Mouse (Mus musculus) v-Abl transformed pro-B cells (cell line): Measurements from ENCODE around the gene Gimap5.

Experiments
- in situ Hi-C, 2 experiments: fragments of 400-800 bp; cut with MboI; formaldehyde crosslinking; loops; one replicate each; pipeline ENCODE4 v1.15.1; 2025; ENCODE audit not compliant: unreplicated experiment in 2 of 2

Gene Gimap5

DNA sequence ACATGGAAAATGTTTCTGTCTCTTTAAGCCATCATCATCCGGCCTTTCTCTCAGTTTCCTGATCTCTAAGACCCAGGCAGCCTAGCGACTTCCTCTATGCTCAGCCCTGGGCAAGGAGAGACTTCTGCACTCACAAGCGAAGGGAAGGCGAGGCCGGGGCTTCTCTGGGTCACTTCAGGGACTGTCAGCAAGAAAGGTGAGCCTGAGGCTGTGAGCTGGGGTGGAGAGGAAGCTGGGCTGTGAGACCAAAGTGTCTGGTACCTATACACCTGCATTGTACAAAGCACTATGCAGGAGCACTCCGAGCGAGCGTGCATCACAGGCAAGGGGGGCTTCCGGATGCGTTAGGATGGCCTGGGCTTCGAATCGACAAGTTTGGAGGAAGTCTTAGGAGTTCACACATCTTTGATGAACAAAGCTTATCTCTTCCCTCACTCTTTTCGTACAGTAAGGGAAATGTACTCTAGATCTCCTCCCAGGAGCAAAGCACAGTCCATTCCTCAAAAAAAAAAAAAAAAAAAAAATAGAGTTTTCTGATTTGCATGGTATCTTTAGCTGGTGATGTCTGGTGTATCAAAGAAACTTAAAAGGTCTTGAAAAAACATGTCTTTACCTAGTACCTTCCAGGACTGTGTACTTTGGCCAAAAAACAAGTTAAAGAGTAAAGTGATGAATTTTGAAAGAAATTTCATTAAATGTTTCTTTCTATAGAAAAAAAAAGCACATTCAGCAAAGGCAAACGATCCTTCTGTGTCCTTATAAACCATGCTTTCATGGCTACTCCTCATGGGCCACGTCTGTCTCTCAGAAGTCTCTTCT is 6.8 kb upstream of the Gimap5 start, which contains the start of gene Gimap1:
Gene Gimap1 (plus strand): TSS at position 94 of the 819 bp plus-strand sequence.
- in situ Hi-C loops, result loop anchor here (5.0 kb wide), 1 partner anchor 37 kb away; no protein-coding TSS in a partner anchor

DNA sequence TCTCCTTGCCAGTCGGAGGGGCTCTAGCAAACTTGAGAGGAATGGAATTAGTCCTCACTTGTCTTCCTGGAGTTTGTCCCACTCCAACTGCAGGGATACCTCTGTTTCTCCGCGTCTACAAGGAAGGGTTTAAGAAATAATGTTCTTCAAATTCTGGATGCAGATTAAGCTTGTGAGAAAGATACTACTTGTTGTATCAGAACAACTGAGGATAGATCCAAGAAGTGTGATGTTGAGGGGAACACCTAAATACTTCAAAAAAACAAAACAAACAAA is 6.3 kb upstream of the Gimap5 start:
- in situ Hi-C loops, result loop anchor here (5.0 kb wide), 1 partner anchor 37 kb away; no protein-coding TSS in a partner anchor

DNA sequence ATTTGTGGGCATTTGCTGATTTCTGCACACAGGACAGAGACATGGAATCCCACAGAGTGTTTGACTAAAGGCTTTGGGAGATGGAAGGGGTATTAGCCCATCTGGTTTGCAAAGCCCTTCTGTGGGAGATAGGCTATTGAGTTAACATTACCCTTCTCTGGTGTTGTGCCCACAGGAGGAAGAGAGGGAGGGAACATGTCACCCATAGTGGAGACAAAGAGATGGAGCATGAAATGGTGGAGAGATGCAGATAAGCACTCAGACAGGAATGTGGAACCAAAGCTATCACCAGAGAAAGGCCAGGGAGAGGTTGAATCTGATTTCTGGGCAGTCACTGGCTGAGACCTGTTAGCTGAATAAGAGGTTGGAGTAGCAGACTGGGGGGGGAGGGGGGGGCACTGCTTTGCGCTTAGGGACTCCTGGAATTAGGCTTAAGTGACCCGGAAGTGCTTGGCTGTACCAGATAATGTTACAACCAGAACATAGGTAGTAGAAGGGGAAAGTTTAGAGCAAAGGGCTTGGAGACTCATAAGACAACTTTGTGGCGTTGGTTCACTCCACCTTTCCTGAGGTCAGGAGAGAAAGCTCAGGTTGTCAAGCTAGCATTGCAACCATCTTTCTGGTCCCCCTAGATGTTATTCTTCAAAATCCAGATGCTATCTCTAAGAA is 5.4 kb upstream of the Gimap5 start:
- in situ Hi-C loops, result no loop called here

DNA sequence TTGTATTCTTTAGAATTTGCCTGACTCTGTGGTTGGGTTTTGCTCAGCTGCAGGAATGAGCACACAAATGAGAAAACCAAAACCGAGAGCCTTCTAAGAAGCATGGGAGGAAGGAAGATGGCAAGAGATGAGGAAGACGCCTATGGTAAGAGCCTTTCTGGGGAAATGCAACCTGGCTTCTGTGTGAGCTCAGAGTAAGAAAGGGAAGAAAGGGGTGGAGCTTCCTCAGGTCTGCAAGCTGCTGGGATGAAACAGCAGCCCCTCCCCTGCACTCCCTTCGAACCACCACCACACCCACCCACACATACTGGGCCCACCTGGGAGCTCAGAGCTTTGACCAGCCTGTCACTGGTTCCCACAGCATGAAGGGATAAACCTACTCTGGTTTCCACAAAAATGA is 4.7 kb upstream of the Gimap5 start:
- in situ Hi-C loops, result no loop called here

DNA sequence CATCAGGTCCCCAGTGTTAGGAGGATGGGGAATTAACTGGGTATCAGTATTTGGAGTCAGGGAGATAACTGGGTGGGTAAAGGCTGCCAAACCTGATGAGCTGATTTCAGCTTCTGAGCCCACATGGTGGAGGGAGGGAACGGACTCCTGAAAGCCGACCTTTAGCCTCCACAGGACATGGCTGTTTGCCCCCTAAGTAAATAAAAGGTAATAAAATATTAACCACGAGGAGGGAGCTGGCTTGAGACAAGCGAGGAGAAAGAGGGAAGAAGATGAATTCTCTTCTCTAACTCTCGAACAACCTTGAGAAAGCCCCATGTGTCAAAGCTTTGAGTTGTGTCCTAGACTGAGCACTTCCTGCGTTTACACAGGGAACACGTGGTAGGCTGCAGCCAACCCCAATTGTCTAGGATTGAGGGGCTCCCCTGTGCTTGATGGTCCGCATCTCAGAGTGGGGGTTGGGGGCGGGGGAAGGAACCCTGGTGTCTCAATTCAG is 4.2 kb upstream of the Gimap5 start:
- in situ Hi-C loops, result no loop called here

DNA sequence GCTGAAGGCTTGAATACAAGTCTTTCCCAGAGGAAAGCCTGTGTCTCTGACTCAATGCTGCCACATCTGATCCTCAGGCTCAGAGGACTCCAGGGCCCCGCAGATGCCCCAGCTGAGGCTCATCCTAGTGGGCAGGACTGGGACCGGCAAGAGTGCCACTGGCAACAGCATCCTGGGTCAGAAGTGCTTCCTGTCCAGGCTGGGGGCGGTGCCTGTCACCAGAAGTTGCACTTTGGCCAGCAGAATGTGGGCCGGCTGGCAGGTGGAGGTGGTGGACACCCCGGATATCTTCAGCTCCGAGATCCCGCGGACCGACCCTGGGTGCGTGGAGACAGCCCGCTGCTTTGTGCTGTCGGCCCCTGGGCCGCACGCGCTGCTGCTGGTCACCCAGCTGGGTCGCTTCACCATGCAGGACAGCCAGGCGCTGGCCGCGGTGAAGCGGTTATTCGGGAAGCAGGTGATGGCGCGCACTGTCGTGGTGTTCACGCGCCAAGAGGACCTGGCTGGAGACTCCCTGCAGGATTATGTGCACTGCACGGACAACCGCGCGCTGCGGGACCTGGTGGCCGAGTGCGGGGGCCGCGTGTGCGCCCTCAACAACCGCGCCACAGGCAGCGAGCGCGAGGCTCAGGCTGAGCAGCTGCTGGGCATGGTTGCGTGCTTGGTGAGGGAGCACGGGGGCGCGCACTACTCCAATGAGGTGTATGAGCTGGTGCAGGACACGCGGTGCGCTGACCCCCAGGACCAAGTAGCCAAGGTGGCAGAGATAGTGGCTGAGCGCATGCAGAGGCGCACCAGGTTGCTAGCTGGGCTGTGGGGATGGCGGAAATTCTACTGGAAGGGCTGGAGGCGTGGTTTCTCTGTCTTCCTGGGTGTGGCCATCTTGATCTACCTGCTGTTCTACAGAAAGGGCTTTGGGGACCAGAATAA is 3.3 kb upstream of the Gimap5 start:
- in situ Hi-C loops, result no loop called here

DNA sequence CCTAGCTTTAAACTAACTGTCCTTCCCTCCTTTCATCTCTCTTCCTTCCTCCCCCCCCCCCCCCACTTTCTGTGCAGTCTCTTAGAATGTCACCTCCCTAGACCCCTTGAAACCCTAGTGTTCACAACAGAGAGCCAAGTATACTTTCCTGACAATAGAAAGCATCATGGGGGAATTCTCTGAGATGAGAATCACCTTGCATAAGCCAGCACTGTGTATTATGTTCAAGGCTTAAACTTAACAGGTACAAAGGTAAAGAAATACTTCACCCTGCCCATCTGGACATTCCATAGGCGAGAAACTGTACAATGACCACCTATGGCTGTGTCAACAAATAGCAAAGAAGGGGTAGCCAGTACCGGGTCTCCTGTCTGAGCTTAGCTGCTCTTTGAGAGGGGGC is 507 bp upstream of the Gimap5 start:
- in situ Hi-C loops, result loop anchor here in 1 of 2 experiments (5.0 kb wide), 1 partner anchor 98 kb away; the partner anchor contains the start of gene Gimap8

DNA sequence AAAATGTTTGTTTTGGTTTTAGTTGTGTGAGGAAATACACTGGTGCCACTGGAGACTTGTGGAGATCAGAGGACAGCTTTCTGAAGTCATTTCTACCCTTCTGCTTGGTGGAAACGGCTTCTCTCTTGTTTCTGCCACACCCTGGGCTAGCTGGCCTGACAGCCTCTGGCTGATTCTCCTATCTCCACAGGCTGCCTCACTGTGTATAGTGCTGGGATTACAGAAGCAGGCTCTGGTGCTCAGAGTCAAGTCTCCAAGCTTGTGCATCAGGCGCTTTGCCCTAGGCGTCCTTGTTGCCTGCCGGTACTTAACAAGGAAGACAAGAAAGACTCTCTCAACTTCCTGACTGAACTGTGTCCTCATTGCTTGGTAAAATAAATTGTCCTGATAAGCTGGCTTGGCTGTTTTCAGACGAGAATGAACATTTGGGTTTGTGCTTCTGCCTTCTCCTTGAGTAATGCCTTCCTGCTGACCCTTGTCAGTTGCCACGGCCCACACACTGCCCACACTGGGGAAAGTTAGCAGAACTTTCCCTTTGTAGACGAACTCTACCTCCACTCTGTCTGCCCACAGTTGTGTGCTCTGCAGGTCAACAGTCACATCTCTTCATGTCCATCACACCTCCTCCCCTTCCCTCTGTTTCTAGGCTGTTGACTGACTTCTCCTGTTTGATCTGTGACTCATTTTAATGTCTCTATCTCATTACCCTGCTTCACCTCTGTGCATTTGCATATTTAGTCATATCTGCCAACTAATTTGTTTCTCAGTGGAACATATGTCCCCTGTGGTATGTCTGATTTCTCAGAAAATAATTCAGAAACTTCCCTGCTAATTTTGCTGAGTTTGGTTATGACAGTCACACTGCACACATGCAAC is 1.3 kb downstream of the Gimap5 start:
- in situ Hi-C loops, result loop anchor here in 1 of 2 experiments (5.0 kb wide), 1 partner anchor 100 kb away; the partner anchor contains the start of gene Gimap8

DNA sequence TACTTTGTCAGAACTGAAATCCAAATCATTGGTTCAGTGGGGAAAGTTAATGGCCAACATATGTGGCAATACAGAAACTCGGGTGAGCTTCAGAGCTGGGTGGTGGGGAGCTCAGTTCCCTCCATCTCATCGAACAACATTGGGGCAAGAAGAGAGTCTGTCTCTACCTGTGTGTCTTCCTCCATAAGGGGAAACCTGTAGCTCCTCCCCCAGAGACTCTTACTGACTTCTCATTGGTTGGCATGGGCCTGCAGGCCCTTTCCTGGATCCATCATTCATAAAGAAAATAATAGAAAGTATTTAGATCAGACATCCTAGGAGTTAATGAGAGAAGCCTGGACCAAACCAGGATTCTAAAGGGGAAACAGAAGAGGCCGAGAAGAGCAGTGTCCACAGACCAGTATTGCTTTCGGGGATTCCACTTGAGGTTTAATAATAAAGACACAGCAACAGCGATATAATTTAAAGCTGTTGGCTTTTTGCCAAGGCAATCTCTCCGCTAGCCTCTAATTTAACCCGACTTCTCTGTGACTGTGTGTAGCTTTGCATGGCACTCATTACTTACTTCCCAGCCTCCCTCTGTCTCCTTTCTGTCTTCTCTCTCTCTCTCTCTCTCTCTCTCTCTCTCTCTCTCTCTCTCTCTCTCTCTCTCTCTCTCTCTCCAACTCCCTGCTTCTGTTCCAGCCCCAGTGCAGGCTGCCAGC is 17.7 kb downstream of the Gimap5 start:
- in situ Hi-C loops, result loop anchor here in 1 of 2 experiments (25.0 kb wide), 1 partner anchor 576 kb away; no protein-coding TSS in a partner anchor

DNA sequence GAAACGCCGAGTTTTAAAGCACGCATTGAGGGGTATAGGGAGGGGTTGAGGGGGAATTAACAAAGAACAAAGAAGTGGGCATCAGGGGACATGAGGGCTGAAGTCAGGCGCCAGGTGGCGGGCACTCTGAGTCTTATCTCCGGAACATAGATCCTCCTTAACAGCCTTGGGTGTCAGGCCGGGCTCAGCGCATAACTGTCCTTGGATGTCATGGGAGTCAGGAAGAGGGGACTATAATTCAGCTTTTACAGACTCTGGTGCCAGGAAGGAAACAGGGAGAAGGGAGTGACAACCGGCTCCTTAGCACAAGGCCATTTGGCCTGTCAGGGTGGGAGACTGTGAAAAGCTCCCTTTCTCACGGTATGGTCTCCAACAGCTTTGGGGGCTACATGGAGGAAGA is 18.5 kb downstream of the Gimap5 start:
- in situ Hi-C loops, result loop anchor here in 1 of 2 experiments (25.0 kb wide), 1 partner anchor 577 kb away; no protein-coding TSS in a partner anchor

DNA sequence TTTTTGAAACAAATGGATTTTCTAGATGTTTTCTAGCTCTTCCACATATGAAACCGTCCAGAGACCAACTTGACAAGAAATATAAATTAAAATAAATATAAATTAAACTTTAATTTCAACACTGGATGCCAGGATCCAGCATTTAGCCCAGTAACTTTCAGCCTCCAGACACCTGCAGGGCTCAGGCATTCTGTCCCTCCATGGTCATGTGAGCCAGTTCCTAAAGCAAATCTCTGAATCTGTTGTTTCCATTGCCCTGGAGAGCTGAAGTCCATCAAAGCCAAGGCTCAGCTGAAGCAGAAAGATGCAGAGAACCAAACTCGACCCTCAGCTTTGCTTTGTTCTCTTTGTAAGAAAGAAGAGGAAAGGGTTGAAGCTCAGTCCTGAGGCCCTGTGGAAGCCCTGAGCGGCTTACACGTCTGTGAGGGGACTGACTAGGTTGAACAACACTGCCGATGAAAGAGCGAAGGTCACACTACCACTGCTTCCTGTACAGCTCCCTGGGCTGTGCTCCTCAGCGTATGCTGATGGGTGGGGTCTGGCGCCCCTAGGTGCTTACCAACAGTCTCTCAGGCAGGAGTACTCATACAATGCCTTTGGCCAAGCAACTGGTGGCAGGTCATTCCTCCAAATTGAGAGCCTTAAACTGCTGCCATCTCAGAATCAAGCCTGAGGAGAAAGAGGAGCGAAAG is 22.3 kb downstream of the Gimap5 start:
- in situ Hi-C loops, result loop anchor here in 1 of 2 experiments (25.0 kb wide), 1 partner anchor 581 kb away; no protein-coding TSS in a partner anchor

DNA sequence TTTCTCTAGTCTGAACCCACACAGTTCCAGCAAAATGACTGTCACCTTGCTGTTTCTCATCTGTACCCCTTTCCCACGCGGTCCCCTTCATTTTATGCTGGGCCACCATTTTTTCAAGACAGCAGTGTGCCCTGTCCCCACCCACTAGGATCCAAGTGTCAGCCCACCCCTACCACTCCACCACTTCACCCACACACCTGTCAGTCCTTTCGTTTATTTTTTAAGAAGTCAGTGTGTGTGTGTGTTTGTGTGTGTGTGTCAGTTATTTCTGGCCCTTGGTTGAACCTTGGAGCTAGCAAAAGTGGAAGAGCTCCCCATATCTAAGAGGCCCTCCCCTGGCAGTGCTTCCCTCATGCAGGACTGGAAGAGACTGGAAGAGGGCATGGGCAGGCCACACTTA is 22.9 kb downstream of the Gimap5 start:
- in situ Hi-C loops, result loop anchor here in 1 of 2 experiments (25.0 kb wide), 1 partner anchor 582 kb away; no protein-coding TSS in a partner anchor

DNA sequence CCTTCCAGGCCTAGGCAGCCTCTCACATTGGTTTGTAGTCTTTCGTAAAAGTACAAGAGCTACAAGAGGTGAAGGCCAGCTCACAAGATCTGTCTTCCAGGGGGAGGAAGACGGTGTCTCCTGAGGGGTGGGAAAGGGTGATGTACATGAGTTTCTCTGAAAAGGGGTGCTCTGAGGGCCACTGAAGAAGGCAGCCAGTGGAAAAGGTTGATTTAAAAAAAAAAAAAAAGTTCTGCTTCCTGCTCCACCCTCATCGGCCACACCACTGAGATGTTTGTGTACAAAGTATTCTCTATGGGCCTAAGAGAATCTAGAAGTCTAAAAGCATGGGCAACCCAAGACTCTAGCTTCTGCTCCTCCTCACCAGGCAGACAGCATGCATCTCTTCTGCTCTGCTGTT is 24.7 kb downstream of the Gimap5 start, which contains the start of gene Gimap3:
Gene Gimap3 (minus strand): TSS at position 156 of the 400 bp plus-strand sequence.
- in situ Hi-C loops, result loop anchor here (5.0 to 25.0 kb wide), 7 partner anchors 37 to 583 kb away; partner anchors contain the start of genes Gimap8 (in 2 of the 2) and Lrrc61 (in 1 of the 2)

DNA sequence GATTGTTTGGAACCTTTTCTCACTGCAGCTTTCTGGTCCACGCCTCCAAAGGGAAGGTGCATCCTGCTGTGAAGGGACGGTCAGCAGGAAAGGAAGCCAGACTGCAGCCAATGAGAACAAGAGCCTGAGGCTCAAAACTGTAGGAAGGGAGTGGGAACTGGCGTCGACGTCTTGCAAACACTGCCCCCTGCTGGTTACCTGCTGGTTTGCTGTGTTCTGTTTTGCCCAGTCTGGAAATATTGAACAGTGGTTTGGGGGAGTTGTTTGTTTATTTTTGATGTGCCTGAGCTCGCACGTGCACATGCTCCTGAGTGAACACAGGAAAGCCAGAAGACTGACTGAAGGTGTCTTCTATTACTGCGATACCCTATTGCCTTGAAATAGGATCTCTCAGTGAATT is 26.0 kb downstream of the Gimap5 start:
- in situ Hi-C loops, result loop anchor here (5.0 to 25.0 kb wide), 7 partner anchors 35 to 585 kb away; partner anchors contain the start of genes Gimap8 (in 2 of the 2) and Lrrc61 (in 1 of the 2)

DNA sequence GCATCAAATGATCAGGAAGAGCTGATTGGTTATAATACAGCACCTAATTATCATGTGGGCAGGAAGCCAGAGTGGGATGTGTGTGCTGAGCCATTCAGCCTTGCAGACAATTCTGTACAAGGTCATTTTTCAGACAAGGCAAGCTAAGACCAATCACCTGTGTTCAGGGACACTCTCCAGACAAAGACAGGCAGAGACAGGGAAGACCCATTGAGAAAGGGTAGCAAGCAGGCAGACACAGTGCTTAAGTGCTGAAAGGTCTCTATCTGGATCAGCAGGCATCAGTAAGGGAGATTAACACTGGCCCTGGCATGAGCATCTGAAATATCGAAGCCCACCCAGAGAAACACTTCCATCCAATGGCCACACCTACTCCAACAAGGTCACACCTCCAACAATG is 38.4 kb downstream of the Gimap5 start:
- in situ Hi-C loops, result no loop called here

DNA sequence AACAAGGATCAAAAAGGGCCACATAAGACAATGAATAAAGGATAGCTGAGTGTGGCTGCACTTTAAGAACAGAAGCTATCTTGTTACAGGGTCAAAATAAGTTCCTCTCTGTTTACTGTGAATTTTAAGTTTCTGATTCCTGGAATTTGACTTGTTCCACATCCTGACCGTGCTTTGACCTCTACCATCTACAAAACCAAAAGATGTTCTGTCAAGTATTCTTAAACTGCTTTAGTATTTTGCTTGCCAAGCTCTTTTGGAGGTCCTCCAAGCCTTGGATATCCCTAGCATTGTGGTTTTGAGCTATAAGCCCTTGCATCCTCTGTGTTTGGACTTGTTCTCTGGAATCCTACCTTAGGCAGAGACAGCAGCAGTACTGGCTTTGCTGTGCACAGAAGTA is 39.2 kb downstream of the Gimap5 start:
- in situ Hi-C loops, result no loop called here

DNA sequence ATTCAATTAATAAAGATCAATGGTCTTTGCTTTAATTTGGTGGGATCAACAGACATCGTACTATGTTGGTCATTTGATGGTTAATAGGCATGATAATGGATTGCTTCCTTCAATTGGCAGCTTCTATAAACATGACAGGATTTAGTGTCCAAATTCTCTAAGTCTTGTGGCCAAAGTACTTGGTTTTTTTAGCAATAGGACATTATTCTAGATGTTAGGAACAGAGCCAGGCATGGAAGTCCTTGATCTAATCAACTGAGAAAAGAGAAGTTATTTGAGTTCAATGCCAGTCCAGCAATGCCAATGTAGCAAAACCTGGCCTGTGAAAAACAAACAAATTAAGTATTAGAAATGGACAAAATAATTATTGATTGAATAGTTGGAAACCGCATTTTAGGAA is 39.6 kb downstream of the Gimap5 start:
- in situ Hi-C loops, result no loop called here

DNA sequence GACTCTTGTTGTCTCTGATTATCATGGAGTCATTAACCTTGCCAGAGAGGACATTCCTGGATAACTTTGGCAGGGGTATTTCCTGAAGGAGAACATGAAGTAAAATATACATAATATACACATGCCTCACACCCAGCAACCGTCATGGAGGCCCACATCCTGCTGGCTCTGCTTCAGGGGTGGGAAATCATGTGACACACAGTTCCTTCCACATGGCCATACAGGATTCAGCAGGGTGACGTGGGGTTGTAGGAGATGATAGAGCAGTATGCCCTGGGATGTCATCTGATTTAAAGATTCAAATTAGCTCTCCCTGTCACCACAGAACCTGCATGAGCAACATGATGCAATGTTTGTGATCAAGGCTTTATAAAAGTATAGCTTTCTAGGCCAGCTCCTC is 41.9 kb downstream of the Gimap5 start:
- in situ Hi-C loops, result no loop called here
